Mouse (Mus musculus) E14TG2a.4 (cell line): Measurements from ENCODE around the gene Hhipl1.
A peak's percentile ranks its signal among the peaks of the same experiment; 100 is the strongest.

Experiments
- H3K27me3 ChIP-seq: 2 replicates; pipeline ENCODE4 v1.6.1; 2014; ENCODE audit warnings: low read length, control low read depth; ENCODE audit not compliant: insufficient read depth
- H3K36me3 ChIP-seq: 2 replicates; pipeline ENCODE4 v1.6.1; 2014; ENCODE audit warnings: low read length, control low read depth; ENCODE audit not compliant: insufficient read depth
- H3K4me1 ChIP-seq: replicated peaks from 2 replicates; pipeline ENCODE4 v1.6.1; 2014; ENCODE audit warnings: low read depth, low read length, control low read depth
- H3K4me3 ChIP-seq: replicated peaks from 2 replicates; pipeline ENCODE4 v1.5.1; 2014; ENCODE audit warnings: mild to moderate bottlenecking, low read length
- H3K9me3 ChIP-seq: 2 replicates; pipeline ENCODE4 v1.6.1; 2014; ENCODE audit warnings: low read length, control low read depth
- CTCF ChIP-seq: conservative IDR thresholded peaks from 2 replicates; pipeline ENCODE4 v1.5.1; 2014; ENCODE audit warnings: low read length
- NANOG ChIP-seq: IDR thresholded peaks from 2 replicates; pipeline ENCODE4 v1.6.1; 2014; ENCODE audit warnings: borderline replicate concordance, low read length, mixed read lengths
- POU5F1 ChIP-seq: IDR thresholded peaks from 2 replicates; pipeline ENCODE4 v1.6.1; 2014; ENCODE audit warnings: low read length, borderline replicate concordance

The Hhipl1 gene

DNA sequence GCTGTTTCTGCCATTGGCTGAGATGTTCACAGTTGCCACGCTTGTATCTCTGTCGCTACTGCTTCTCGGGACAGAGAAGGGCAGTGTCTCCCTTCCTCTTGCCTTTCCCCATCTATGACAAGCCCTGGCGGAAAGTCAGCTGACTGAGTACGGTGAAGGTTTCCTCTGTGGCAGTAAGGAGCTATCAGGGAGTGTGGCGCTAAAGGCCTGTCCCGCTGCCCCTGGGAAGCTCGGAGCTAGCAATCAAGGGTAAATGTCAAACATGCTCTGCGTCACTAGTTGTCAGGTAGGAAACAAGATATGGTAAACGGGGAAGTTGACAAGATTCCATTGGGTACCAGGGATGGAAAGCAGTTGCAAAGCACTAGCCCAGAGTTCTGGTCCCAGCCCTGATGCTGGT, 9.7 kb downstream of the Hhipl1 start:
- H3K36me3 ChIP-seq, result no peaks in the 10 kb centered on the region
- no peak for TF ChIP-seq CTCF
- peaks cover 86% of the 10 kb centered on the region for H3K27me3 ChIP-seq
- peaks cover 65% of the 10 kb centered on the region for H3K4me1 ChIP-seq
- H3K9me3 ChIP-seq, result no peaks in the 10 kb centered on the region
- H3K4me3 ChIP-seq, result no peak overlapping the region

DNA sequence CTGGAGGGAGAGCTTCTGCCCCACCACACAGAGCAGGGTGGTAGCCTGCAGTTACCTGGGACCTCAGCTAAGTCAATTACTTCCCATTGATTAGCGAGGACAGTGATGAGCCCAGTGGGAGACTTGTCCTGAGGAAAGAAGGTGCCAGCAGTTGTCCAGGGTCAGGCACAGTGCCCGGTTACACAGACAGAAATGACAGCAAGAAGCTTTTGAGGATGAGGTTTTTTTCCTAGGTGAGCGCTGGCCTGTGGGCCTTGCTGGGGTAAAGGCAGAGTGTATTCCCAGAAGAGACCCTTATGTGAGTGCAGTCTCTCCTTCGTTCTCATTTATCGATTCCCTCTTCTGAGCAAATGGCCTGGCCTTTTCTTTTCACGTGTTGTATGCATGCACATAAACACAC, 10.6 kb downstream of the Hhipl1 start:
- TF ChIP-seq POU5F1 (no peak), NANOG (no peak), CTCF (no peak)
- Histone ChIP-seq H3K9me3 (no peaks in the 10 kb centered on the region), H3K4me3 (no peak overlapping the region), H3K36me3 (no peaks in the 10 kb centered on the region), H3K4me1 (peaks cover 69% of the 10 kb centered on the region), H3K27me3 (peaks cover 83% of the 10 kb centered on the region)

DNA sequence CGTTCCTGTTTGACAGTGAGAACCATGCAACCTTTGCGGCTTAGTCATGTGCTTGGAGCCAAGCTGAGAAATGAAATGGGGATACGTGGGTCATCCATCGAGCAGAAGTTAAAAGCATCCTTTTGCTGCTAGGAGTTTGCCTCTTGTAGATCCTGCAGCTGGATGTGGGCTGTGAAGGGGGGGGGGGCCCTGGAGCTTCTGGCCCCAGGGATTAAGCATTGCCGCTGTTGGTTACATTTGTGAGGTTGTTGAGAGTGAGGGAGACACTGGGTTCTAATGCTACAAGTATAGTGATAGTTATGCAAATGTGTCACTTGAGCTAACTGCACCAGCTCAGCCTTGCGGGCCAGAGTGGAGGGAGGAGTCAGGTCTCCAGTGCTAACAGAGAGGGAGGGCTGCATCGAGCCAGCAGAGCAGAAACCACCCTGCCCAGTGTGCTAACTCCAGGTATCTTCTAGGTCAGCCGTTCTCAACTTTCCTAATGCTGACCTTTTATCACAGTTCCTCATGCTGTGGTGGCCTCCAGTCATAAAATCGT, 11.2 kb downstream of the Hhipl1 start:
- peaks cover 66% of the 10 kb centered on the region for H3K4me1 ChIP-seq
- peaks cover 83% of the 10 kb centered on the region for H3K27me3 ChIP-seq
- TF ChIP-seq CTCF (no peak), POU5F1 (peak; percentile 20; the same call in 1 of the 2 replicates)
- H3K9me3 ChIP-seq, result no peaks in the 10 kb centered on the region
- no peaks in the 10 kb centered on the region for H3K36me3 ChIP-seq
- 0 out of 2 replicates have a peak overlapping the region, but pooled peaks have one; percentile 67 for H3K4me3 ChIP-seq

DNA sequence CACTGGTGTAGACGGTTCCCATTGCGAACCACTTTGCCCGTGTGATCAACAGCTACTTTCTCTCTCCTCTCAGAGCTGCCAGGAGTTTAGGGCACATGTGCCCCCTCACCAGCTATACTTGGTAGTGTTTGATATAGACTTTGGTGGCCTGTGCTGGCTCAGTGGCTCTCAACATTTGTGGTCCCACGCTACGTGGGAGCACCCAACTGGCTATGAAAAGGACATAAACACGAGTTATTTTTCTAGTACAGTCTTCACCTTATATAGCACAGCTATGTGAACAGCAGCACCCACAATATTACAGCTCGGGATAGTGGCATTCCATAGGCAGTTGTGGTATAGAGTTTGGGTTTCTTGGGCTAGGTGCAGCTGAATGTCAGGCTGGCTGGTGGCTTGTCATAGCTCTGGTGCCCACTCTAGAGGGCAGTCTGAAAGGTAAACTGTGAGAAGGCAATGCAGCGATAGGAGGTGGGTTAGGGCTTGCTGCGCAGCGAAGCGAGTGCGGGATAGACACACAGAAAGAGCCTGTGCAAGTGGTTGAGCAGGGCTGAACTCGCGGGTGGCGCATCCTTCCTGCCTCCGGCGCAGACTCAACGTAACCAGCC, 11.9 kb downstream of the Hhipl1 start:
- no peak for TF ChIP-seq POU5F1
- TF ChIP-seq CTCF, result no peak
- TF ChIP-seq NANOG, result no peak
- Histone ChIP-seq H3K4me3 (peak overlapping the region; percentile 67), H3K27me3 (peaks cover 83% of the 10 kb centered on the region), H3K36me3 (no peaks in the 10 kb centered on the region), H3K9me3 (no peaks in the 10 kb centered on the region), H3K4me1 (peaks cover 63% of the 10 kb centered on the region)

DNA sequence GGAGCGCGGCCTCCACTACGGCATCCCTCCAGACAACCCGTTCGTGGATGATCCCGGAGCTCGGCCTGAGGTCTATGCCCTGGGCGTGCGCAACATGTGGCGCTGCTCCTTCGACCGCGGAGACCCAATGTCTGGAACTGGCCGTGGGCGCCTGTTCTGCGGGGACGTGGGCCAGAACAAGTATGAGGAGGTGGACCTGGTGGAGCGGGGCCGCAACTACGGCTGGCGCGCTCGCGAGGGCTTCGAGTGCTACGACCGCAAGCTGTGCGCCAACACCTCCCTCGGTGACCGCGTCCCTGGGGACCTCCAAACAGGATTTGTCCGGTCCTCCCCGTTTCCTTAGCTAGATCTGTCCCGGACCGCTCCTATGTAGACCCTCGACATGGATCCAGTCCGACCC, 12.4 kb downstream of the Hhipl1 start:
- Histone ChIP-seq H3K27me3 (peaks cover 84% of the 10 kb centered on the region), H3K9me3 (no peaks in the 10 kb centered on the region), H3K4me1 (peaks cover 63% of the 10 kb centered on the region), H3K36me3 (no peaks in the 10 kb centered on the region), H3K4me3 (peak overlapping the region; percentile 67)
- TF ChIP-seq CTCF (no peak), NANOG (no peak), POU5F1 (no peak)

DNA sequence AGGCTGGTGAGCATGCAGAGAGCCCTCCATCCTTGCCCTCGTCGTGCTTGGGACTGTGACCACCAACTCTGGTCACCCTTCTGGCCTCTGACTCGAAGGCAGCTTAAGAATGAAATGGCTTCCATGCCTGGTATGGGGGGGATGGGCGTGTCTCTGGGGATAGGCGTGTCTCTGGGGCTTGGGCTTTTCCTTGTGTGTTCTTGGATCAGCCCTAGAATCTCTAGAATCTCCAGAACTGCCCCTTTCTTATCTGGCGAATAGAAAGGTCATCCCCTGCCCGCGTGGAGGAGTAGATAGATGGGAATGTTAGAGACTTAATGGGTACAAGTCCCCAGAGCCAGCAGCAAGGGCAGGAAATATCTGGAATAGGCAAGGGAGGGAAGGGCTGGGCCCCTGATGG, 14.0 kb downstream of the Hhipl1 start:
- peak overlapping the region; percentile 20; the same call in 1 of the 2 replicates for H3K4me3 ChIP-seq
- peaks cover 80% of the 10 kb centered on the region for H3K27me3 ChIP-seq
- H3K36me3 ChIP-seq, result no peaks in the 10 kb centered on the region
- TF ChIP-seq POU5F1, result no peak
- no peak for TF ChIP-seq CTCF
- no peak for TF ChIP-seq NANOG
- peaks cover 63% of the 10 kb centered on the region for H3K4me1 ChIP-seq
- no peaks in the 10 kb centered on the region for H3K9me3 ChIP-seq

DNA sequence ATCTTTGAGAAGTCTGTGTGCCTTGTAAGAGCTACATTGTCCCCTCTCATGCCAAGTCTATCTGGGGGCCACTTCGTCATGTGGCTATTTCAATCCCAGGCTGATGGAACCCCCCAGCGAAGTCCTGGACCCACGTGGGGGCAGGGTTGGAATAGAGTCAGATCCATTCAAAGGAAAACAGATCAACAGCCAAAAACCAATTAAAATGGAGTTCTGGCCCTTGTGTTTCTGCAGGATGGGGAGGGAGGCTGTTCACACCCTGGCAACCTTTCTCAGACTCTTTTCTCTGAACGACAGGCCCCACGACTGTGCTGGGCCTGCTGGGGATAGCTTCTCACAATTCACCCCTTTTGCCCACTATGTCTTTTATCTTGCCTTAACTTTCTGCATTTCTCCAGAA, 20.3 kb downstream of the Hhipl1 start:
- TF ChIP-seq NANOG (no peak), POU5F1 (no peak), CTCF (no peak)
- no peaks in the 10 kb centered on the region for H3K9me3 ChIP-seq

DNA sequence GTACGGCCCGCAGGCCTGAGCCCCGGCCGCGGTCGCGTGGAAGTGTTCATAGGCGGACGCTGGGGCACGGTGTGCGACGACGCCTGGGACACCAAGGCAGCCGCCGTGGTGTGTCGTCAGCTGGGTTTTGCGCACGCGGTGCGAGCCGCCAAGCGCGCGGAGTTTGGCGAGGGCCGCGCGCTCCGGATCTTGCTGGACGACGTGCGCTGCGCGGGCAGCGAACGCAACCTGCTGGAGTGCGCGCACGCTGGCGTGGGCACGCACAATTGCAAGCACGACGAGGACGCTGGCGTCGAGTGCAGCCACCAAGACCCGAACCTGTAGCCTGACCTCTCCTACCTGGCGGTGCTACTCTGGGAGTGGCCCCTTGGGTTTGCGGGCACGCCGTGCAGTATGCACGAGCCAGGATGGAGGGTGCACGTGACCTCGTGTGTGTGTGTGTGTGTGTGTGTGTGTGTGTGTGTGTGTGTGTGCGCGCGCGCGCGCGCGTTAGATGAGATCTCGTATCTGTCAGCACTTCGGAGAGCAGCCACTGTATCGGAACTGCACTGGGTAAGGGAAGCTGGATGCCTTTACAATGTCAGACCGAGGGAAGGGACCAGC, 21.9 kb downstream of the Hhipl1 start:
- no peak for TF ChIP-seq NANOG
- no peak for TF ChIP-seq POU5F1
- TF ChIP-seq CTCF, result no peak
- Histone ChIP-seq H3K27me3 (peaks cover 89% of the 10 kb centered on the region), H3K36me3 (no peaks in the 10 kb centered on the region), H3K9me3 (no peaks in the 10 kb centered on the region), H3K4me1 (peaks cover 18% of the 10 kb centered on the region), H3K4me3 (peak overlapping the region; percentile 76)

More for the DNA sequence above, 20.3 kb downstream of the Hhipl1 start:
- Histone ChIP-seq H3K4me3 (no peak overlapping the region), H3K4me1 (peaks cover 21% of the 10 kb centered on the region), H3K27me3 (peaks cover 88% of the 10 kb centered on the region), H3K36me3 (no peaks in the 10 kb centered on the region)

DNA sequence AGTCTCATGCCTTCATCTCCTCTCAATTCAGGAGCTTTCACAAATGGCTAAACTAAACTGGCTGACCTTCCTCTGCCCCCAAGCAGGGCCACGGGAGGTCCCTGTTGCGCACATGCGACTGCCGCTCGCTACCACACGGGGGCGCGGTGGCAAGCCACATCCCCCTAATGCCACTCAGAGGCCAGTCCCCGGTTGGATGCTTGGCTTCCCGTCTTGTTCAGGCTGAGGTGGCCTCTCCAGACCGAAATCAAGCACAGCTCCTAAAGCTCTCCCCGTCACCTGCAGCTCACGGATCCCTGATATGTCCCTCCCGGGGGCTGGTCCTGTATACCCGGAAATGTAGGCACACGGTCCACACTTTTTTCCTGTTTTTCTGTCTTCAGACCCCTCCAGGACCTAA, 27.0 kb downstream of the Hhipl1 start:
- peak overlapping the region; percentile 74 for H3K4me3 ChIP-seq
- no peaks in the 10 kb centered on the region for H3K9me3 ChIP-seq

More for the DNA sequence above, 27.0 kb downstream of the Hhipl1 start:
- TF ChIP-seq CTCF, result peak; percentile 88
- TF ChIP-seq POU5F1, result no peak
- TF ChIP-seq NANOG, result no peak
- H3K27me3 ChIP-seq, result peaks cover 90% of the 10 kb centered on the region
- H3K36me3 ChIP-seq, result no peaks in the 10 kb centered on the region
- peaks cover 24% of the 10 kb centered on the region for H3K4me1 ChIP-seq
